Mouse (Mus musculus) forebrain, postnatal 0 days (tissue): Measurements from ENCODE around the gene Pdzd7. TPM values are rescaled to one million over a fixed set of nuclear protein-coding genes. Genes with fewer than 3 reads are reported as not detected.

Experiments used
- ATAC-seq: fragments of 200-750 bp; cut with Nextera tagmentation; 2 replicates; pipeline ENCODE4 v1.8.0; 2017; ENCODE audit warnings: mild to moderate bottlenecking, moderate library complexity
- DNase-seq: peaks from one replicate; pipeline ENCODE4 v3.0.0-alpha.2; 2015
- H3K27ac ChIP-seq: fragments of 300-500 bp; sonication (generic); 2 replicates; pipeline ENCODE4 v1.5.1; 2014; ENCODE audit warnings: low read depth, mild to moderate bottlenecking, antibody characterized with exemption, low read length, moderate library complexity, mixed read lengths
- H3K27me3 ChIP-seq: fragments of 300-500 bp; sonication (generic); 2 replicates; pipeline ENCODE4 v1.6.1; 2014; ENCODE audit warnings: mild to moderate bottlenecking, low read length, mixed read lengths; ENCODE audit not compliant: insufficient read depth
- H3K36me3 ChIP-seq: fragments of 300-500 bp; sonication (generic); 2 replicates; pipeline ENCODE4 v1.6.1; 2014; ENCODE audit warnings: mild to moderate bottlenecking, moderate library complexity; ENCODE audit not compliant: insufficient read depth
- H3K4me1 ChIP-seq: fragments of 300-500 bp; sonication (generic); 2 replicates; pipeline ENCODE4 v1.6.1; 2014; ENCODE audit warnings: antibody characterized with exemption; ENCODE audit not compliant: insufficient read depth
- H3K4me2 ChIP-seq: fragments of 300-500 bp; sonication (generic); 2 replicates; pipeline ENCODE4 v1.6.1; 2014; ENCODE audit warnings: low read depth, mild to moderate bottlenecking, moderate library complexity
- H3K4me3 ChIP-seq: fragments of 300-500 bp; sonication (generic); 2 replicates; pipeline ENCODE4 v1.5.1; 2014; ENCODE audit warnings: low read depth, low read length, mixed read lengths
- H3K9ac ChIP-seq: fragments of 300-500 bp; sonication (generic); 2 replicates; pipeline ENCODE4 v1.6.1; 2014; ENCODE audit warnings: mild to moderate bottlenecking
- H3K9me3 ChIP-seq: fragments of 300-500 bp; sonication (generic); 2 replicates; pipeline ENCODE4 v1.6.1; 2016; ENCODE audit warnings: low read length
- CTCF ChIP-seq: sonication (generic); IDR thresholded peaks from 2 replicates; pipeline ENCODE4 v1.5.1; 2016; ENCODE audit warnings: antibody characterized with exemption, control low read depth, low read depth
- WGBS: fragments of 180-500 bp; shearing (Covaris S2); extraction: QIAGEN DNeasy Blood & Tissue Kit; methylation state at CpG from one replicate; pipeline ENCODE4 v1.1.7; 2014; 5-methylcytosine and 5-hydroxymethylcytosine counted together
- polyA plus RNA-seq: library from polyadenylated mRNA; unstranded; fragments of >200 nt; fragmentation: Nextera tagmentation; extraction: Ambion mirVana; gene quantifications from 2 replicates; pipeline ENCODE4 v1.2.1, GENCODE M21; 2015
- total RNA-seq: library from RNA; depleted of rRNA; stranded (reverse); fragments of >200 nt; gene quantifications from 2 replicates; pipeline ENCODE4 v1.2.3, GENCODE M21; 2014

The Pdzd7 gene
- total and polyA plus RNA-seq, 2 experiments from 2014 or later, result 1.9 to 6.4 TPM

DNA sequence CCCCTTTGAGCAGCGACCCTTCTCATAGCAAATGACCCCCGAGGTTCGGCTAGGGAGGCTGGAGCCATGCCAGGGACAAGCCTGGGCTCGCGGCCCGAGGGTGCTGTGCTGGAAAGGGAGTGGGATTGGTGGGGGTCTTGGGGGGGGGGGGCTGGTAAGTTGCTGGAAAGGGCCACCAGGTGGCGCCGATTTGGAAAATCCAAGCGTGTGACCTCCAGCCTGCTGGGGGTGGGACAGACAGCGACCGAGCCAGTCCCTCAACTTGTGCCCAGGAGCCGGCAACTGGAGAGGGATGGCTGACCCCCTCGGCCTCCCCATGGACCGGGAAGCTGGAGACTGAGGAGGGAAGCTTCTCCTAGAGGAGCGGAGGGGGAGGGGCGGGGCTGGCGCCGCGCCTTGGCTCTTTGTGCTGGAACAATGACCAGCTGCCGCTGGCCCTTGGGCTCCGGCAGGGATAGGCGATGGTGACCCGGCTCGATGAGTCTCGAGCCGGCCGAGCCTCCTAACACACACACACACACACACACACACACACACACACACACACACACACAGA, 28.2 kb downstream of the Pdzd7 start:
- Histone ChIP-seq H3K4me1 (peaks cover 22% of the 10 kb centered on the region), H3K36me3 (no peaks in the 10 kb centered on the region; the same call in 1 of the 2 replicates), H3K27ac (peak overlapping the region; percentile 84), H3K9me3 (no peaks in the 10 kb centered on the region), H3K4me3 (peak overlapping the region; percentile 76), H3K27me3 (peaks cover 4% of the 10 kb centered on the region; the same call in 1 of the 2 replicates), H3K4me2 (peak overlapping the region; percentile 64), H3K9ac (peak overlapping the region; percentile 59)
- under 1% methylated on average over 26 of the region's 27 CpGs for WGBS
- ATAC-seq (peak; percentile 69), DNase-seq (peak; percentile 87)
- TF ChIP-seq CTCF, result peak; percentile 62

- Histone ChIP-seq H3K4me3 (peak overlapping the region; percentile 76), H3K27ac (peak overlapping the region; percentile 84), H3K27me3 (peaks cover 4% of the 10 kb centered on the region; the same call in 1 of the 2 replicates), H3K4me2 (peak overlapping the region; percentile 64), H3K9ac (peak overlapping the region; percentile 59), H3K36me3 (peaks cover 3% of the 10 kb centered on the region), H3K4me1 (peaks cover 22% of the 10 kb centered on the region), H3K9me3 (no peaks in the 10 kb centered on the region)
- WGBS, result 0% methylated on average over 17 of the region's 18 CpGs
- peak; percentile 48 for ATAC-seq
- TF ChIP-seq CTCF, result no peak
- DNase-seq, result peak; percentile 75
Measured at GRCm38 (mm10) chr19:45016341-45017215, 28.9 kb downstream of the Pdzd7 start.

- ATAC-seq (peak; percentile 2; the same call in 1 of the 2 replicates), DNase-seq (peak; percentile 18)
- 3% methylated on average over 34 of the region's 34 CpGs for WGBS
- TF ChIP-seq CTCF, result no peak
- Histone ChIP-seq H3K27me3 (peaks cover 4% of the 10 kb centered on the region; the same call in 1 of the 2 replicates), H3K4me2 (peak overlapping the region; percentile 64), H3K9me3 (no peaks in the 10 kb centered on the region), H3K4me1 (peaks cover 22% of the 10 kb centered on the region), H3K9ac (peak overlapping the region; percentile 39), H3K27ac (peak overlapping the region; percentile 84), H3K4me3 (peak overlapping the region; percentile 76), H3K36me3 (peaks cover 11% of the 10 kb centered on the region)
Measured at GRCm38 (mm10) chr19:45015518-45016281, 29.8 kb downstream of the Pdzd7 start.

GRCm38 (mm10) chr19:45014981-45015402, 30.5 kb downstream of the Pdzd7 start:
- peak overlapping the region; percentile 64 for H3K4me2 ChIP-seq
- DNase-seq, result no peak
- no peak for TF ChIP-seq CTCF
- peaks cover 22% of the 10 kb centered on the region for H3K4me1 ChIP-seq
- peak overlapping the region; percentile 76 for H3K4me3 ChIP-seq
- H3K27ac ChIP-seq, result no peak overlapping the region
- H3K36me3 ChIP-seq, result peaks cover 18% of the 10 kb centered on the region
- H3K9me3 ChIP-seq, result no peaks in the 10 kb centered on the region
- WGBS, result 2% methylated on average over 25 of the region's 25 CpGs
- H3K27me3 ChIP-seq, result peaks cover 4% of the 10 kb centered on the region; the same call in 1 of the 2 replicates
- H3K9ac ChIP-seq, result peak overlapping the region; percentile 39
- ATAC-seq, result no peak

GRCm38 (mm10) chr19:45014335-45014971, 31.1 kb downstream of the Pdzd7 start, which contains the start of gene Lzts2:
TSS of gene Lzts2 (plus strand) at chr19:45014414.
- no peak for TF ChIP-seq CTCF
- Histone ChIP-seq H3K9me3 (no peaks in the 10 kb centered on the region), H3K9ac (peak within 1 kb of the TSS; percentile 39), H3K27me3 (peaks cover 4% of the 10 kb centered on the region; the same call in 1 of the 2 replicates), H3K4me3 (peak within 1 kb of the TSS; percentile 76), H3K4me1 (peaks cover 22% of the 10 kb centered on the region), H3K27ac (no peak within 1 kb of the TSS), H3K4me2 (peak within 1 kb of the TSS; percentile 64), H3K36me3 (peaks cover 20% of the 10 kb centered on the region)
- 13% methylated on average over 10 of the region's 10 CpGs for WGBS
- DNase-seq (no peak), ATAC-seq (no peak)

DNA sequence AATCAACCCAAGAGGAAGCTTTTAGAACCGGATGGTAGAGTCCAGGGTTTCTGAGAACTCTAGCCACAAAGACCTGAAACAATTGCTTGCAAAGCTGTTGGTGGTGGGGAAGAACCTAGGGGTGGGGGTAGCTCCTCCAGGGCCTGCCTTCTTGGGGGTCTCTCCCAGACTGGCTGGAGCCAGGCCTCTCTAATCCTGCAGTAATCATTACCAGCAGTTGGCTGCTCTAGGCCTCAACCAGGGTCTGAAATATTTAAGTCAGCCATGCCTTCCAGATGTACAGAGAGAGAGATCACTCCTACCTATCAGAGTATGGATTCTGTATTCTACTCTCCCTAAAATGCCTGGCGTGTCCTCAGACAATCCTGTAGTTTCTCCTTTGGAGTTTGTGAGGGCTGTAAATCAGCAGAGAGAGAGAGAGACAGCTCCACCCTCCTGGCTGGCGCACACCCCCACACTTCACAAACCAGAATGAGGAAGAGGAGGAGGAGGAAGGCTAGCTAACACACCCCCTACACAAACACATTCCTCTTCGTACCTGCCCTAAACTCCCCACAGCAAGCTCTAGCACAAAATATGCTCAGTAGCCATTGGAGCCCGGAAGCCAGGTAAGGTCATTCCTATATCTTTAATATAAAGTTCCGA, 31.8 kb downstream of the Pdzd7 start:
- Histone ChIP-seq H3K4me1 (peaks cover 22% of the 10 kb centered on the region), H3K9me3 (no peaks in the 10 kb centered on the region), H3K27ac (no peak overlapping the region), H3K9ac (no peak overlapping the region), H3K27me3 (peaks cover 4% of the 10 kb centered on the region; the same call in 1 of the 2 replicates), H3K36me3 (peaks cover 24% of the 10 kb centered on the region), H3K4me3 (no peak overlapping the region), H3K4me2 (no peak overlapping the region)
- no peak for TF ChIP-seq CTCF
- ATAC-seq, result no peak
- no peak for DNase-seq
- WGBS, result 71% methylated on average over 6 of the region's 6 CpGs
